Mouse (Mus musculus): ENCODE data around the gene Gm20388. TPM values are rescaled to one million over a fixed set of nuclear protein-coding genes. Genes with fewer than 3 reads are reported as not detected.

The Gm20388 gene
- polyA plus RNA-seq, 1 experiment = 49.7 TPM

GRCm38 (mm10) chr8:123233300-123233699 lies 3322.7 kb downstream of the Gm20388 start:
- TF ChIP-seq CTCF (conservative IDR thresholded peaks at IDR 0.05; ENCODE audit: insufficient read depth, insufficient read length, low read depth, low read length) = no peak
- TF ChIP-seq POLR2A (IDR thresholded peaks at IDR 0.05; ENCODE audit: low read depth, low read length) = no peak
- Histone ChIP-seq H3K4me1 (ENCODE audit: control insufficient read depth, insufficient read depth, low read length) (peaks cover 4% of the 10 kb centered on the region), H3K36me3 (ENCODE audit: control insufficient read depth, insufficient read depth, low read length) (no peaks in the 10 kb centered on the region), H3K4me3 (ENCODE audit: insufficient read depth, low read depth, low read length) (no peak overlapping the region), H3K27ac (ENCODE audit: insufficient read depth, low read depth, low read length) (no peak overlapping the region), H3K27me3 (replicated peaks; ENCODE audit: control insufficient read depth, insufficient read depth, low read length) (no peaks in the 10 kb centered on the region)
- DNase-seq = no peak
- WGBS = 69% methylated on average over 13 of the region's 13 CpGs

GRCm38 (mm10) chr8:123233760-123234159 lies 3323.1 kb downstream of the Gm20388 start:
- H3K27me3 ChIP-seq (replicated peaks; ENCODE audit: control insufficient read depth, insufficient read depth, low read length) = no peaks in the 10 kb centered on the region
- H3K27ac ChIP-seq (ENCODE audit: insufficient read depth, low read depth, low read length) = no peak overlapping the region
- 82% methylated on average over 11 of the region's 11 CpGs for WGBS
- peaks cover 4% of the 10 kb centered on the region for H3K4me1 ChIP-seq (ENCODE audit: control insufficient read depth, insufficient read depth, low read length)
- no peaks in the 10 kb centered on the region for H3K36me3 ChIP-seq (ENCODE audit: control insufficient read depth, insufficient read depth, low read length)
- no peak for TF ChIP-seq POLR2A (IDR thresholded peaks at IDR 0.05; ENCODE audit: low read depth, low read length)
- no peak for TF ChIP-seq CTCF (conservative IDR thresholded peaks at IDR 0.05; ENCODE audit: insufficient read depth, insufficient read length, low read depth, low read length)
- no peak overlapping the region for H3K4me3 ChIP-seq (ENCODE audit: insufficient read depth, low read depth, low read length)
- DNase-seq = no peak

DNA sequence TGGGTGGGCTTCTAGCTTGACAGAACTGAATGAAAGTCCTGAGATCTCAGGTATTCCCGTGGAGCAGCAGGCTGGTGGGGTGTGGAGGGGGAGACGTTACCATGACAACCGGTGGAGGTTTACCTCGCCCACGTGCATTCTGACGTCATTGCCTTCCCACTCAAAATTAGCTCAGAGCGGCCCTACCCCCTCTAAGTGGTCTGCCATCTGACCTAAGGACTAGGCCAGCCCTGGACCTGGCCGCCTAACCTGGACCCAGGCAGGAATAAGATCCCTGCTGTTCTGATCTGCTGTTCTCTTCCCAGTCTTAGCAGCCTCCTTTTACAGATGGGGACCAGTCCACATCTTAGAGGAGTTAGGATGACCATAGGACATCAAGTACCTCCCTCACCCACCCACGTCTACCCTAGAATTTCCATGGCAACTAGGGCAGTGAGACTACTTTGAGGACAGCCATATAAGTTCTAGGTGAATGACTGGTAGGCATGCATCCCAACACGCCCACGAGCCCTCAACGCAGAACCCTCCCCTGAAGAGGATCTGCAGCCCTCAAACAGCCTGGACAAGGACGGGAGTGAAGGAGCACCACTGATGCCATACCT lies 3324.4 kb downstream of the Gm20388 start:
- 23% methylated on average over 13 of the region's 13 CpGs for WGBS
- Histone ChIP-seq H3K27me3 (replicated peaks; ENCODE audit: control insufficient read depth, insufficient read depth, low read length) (no peaks in the 10 kb centered on the region), H3K4me3 (ENCODE audit: insufficient read depth, low read depth, low read length) (peak overlapping the region; percentile 84), H3K4me1 (ENCODE audit: control insufficient read depth, insufficient read depth, low read length) (peaks cover 4% of the 10 kb centered on the region), H3K27ac (ENCODE audit: insufficient read depth, low read depth, low read length) (no peak overlapping the region), H3K36me3 (ENCODE audit: control insufficient read depth, insufficient read depth, low read length) (no peaks in the 10 kb centered on the region)
- DNase-seq = no peak
- no peak for TF ChIP-seq POLR2A (IDR thresholded peaks at IDR 0.05; ENCODE audit: low read depth, low read length)
- TF ChIP-seq CTCF (conservative IDR thresholded peaks at IDR 0.05; ENCODE audit: insufficient read depth, insufficient read length, low read depth, low read length) = no peak

- Histone ChIP-seq H3K4me3 (ENCODE audit: insufficient read depth, low read depth, low read length) (peak within 1 kb of the TSS; percentile 84), H3K4me1 (ENCODE audit: control insufficient read depth, insufficient read depth, low read length) (peaks cover 4% of the 10 kb centered on the region), H3K36me3 (ENCODE audit: control insufficient read depth, insufficient read depth, low read length) (no peaks in the 10 kb centered on the region), H3K27me3 (replicated peaks; ENCODE audit: control insufficient read depth, insufficient read depth, low read length) (no peaks in the 10 kb centered on the region), H3K27ac (ENCODE audit: insufficient read depth, low read depth, low read length) (peak within 1 kb of the TSS; percentile 65)
- WGBS = 1% methylated on average over 57 of the region's 57 CpGs
- DNase-seq = peak; percentile 96
- TF ChIP-seq POLR2A (IDR thresholded peaks at IDR 0.05; ENCODE audit: low read depth, low read length) = no peak
- 0 out of 2 replicates have a peak, but pooled peaks have one; percentile 19 for TF ChIP-seq CTCF (conservative IDR thresholded peaks at IDR 0.05; ENCODE audit: insufficient read depth, insufficient read length, low read depth, low read length)
Observed at GRCm38 (mm10) chr8:123235520-123236497, 3325.2 kb downstream of the Gm20388 start, which contains the start of gene Spata2l. Gene Spata2l, minus strand, starts transcription at chr8:123236233.

DNA sequence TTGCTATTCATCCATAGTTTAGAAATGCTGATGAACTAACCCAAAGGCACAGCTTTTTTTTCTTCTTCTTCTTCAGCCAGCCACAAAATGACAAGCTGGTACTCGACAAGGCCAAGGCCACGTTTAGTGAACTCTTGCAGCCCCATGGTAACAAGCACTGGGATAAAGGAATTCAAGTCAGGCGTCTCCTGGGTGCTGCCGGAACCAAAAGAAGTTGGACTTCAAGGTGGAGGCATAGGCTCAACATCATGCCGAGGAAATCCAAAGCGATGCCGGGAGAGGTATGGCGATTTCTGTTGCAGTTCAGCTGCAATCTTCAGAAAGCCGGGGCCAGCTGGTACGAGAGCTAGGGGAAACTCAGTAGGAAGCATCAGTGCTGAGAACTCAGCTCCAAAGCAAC lies 3328.8 kb downstream of the Gm20388 start:
- no peak for DNase-seq
- H3K36me3 ChIP-seq (ENCODE audit: control insufficient read depth, insufficient read depth, low read length) = no peaks in the 10 kb centered on the region
- H3K27me3 ChIP-seq (replicated peaks; ENCODE audit: control insufficient read depth, insufficient read depth, low read length) = no peaks in the 10 kb centered on the region
- H3K4me3 ChIP-seq (ENCODE audit: insufficient read depth, low read depth, low read length) = no peak overlapping the region
- H3K27ac ChIP-seq (ENCODE audit: insufficient read depth, low read depth, low read length) = no peak overlapping the region
- TF ChIP-seq CTCF (conservative IDR thresholded peaks at IDR 0.05; ENCODE audit: insufficient read depth, insufficient read length, low read depth, low read length) = no peak
- TF ChIP-seq POLR2A (IDR thresholded peaks at IDR 0.05; ENCODE audit: low read depth, low read length) = no peak
- WGBS = 89% methylated on average over 10 of the region's 10 CpGs
- peaks cover 9% of the 10 kb centered on the region for H3K4me1 ChIP-seq (ENCODE audit: control insufficient read depth, insufficient read depth, low read length)

GRCm38 (mm10) chr8:123242107-123242923 lies 3331.7 kb downstream of the Gm20388 start:
- no peak overlapping the region for H3K4me3 ChIP-seq (ENCODE audit: insufficient read depth, low read depth, low read length)
- H3K27me3 ChIP-seq (replicated peaks; ENCODE audit: control insufficient read depth, insufficient read depth, low read length) = no peaks in the 10 kb centered on the region
- no peak overlapping the region for H3K27ac ChIP-seq (ENCODE audit: insufficient read depth, low read depth, low read length)
- no peak for TF ChIP-seq CTCF (conservative IDR thresholded peaks at IDR 0.05; ENCODE audit: insufficient read depth, insufficient read length, low read depth, low read length)
- TF ChIP-seq POLR2A (IDR thresholded peaks at IDR 0.05; ENCODE audit: low read depth, low read length) = no peak
- no peak for DNase-seq
- no peaks in the 10 kb centered on the region for H3K36me3 ChIP-seq (ENCODE audit: control insufficient read depth, insufficient read depth, low read length)
- 80% methylated on average over 7 of the region's 7 CpGs for whole genome bisulfite sequencing
- H3K4me1 ChIP-seq (ENCODE audit: control insufficient read depth, insufficient read depth, low read length) = peaks cover 5% of the 10 kb centered on the region; the same call in 1 of the 2 replicates

All from kidney, adult 2 months (tissue).